Mouse (Mus musculus) liver, embryonic 13.5 days (tissue): ENCODE results near the gene Peg10. TPM values are rescaled to one million over a fixed set of nuclear protein-coding genes. Genes with fewer than 3 reads are reported as not detected.
"Not testable (repeated sequence)": the region's sequence is repeated elsewhere in the genome, so short reads cannot be mapped to it uniquely, and the experiment has no call there.

ENCODE experiments used
- ATAC-seq: fragments of 200-750 bp; cut with Nextera tagmentation; 2 replicates; pipeline ENCODE4 v1.8.0; 2017; ENCODE audit warnings: low read depth, mild to moderate bottlenecking, moderate number of reproducible peaks, moderate library complexity
- DNase-seq: peaks from one replicate; pipeline ENCODE4 v3.0.0; 2022
- H3K27ac ChIP-seq: fragments of 300-500 bp; sonication (generic); 2 replicates; pipeline ENCODE4 v1.5.1; 2015; ENCODE audit warnings: moderate library complexity, mild to moderate bottlenecking, inconsistent platforms
- H3K27me3 ChIP-seq: fragments of 300-500 bp; sonication (generic); 2 replicates; pipeline ENCODE4 v1.6.1; 2015; ENCODE audit warnings: mild to moderate bottlenecking, inconsistent platforms
- H3K36me3 ChIP-seq: fragments of 300-500 bp; sonication (generic); 2 replicates; pipeline ENCODE4 v1.6.1; 2015; ENCODE audit warnings: mild to moderate bottlenecking, inconsistent platforms
- H3K4me1 ChIP-seq: fragments of 300-500 bp; sonication (generic); replicated peaks from 2 replicates; pipeline ENCODE4 v1.6.1; 2015; ENCODE audit warnings: inconsistent platforms
- H3K4me2 ChIP-seq: fragments of 300-500 bp; sonication (generic); 2 replicates; pipeline ENCODE4 v1.6.1; 2015; ENCODE audit warnings: inconsistent platforms, mild to moderate bottlenecking, moderate library complexity
- H3K4me3 ChIP-seq: fragments of 300-500 bp; sonication (generic); replicated peaks from 2 replicates; pipeline ENCODE4 v1.5.1; 2015; ENCODE audit warnings: mild to moderate bottlenecking, inconsistent platforms
- H3K9ac ChIP-seq: fragments of 300-500 bp; sonication (generic); 2 replicates; pipeline ENCODE4 v1.6.1; 2015; ENCODE audit warnings: mild to moderate bottlenecking, inconsistent platforms
- H3K9me3 ChIP-seq: fragments of 300-500 bp; sonication (generic); replicated peaks from 2 replicates; pipeline ENCODE4 v1.6.1; 2016; ENCODE audit warnings: inconsistent platforms
- WGBS: fragments of 180-500 bp; shearing (Covaris S2); methylation state at CpG from one replicate; pipeline ENCODE4 v1.1.7; 2015; ENCODE audit not compliant: insufficient replicate concordance; 5-methylcytosine and 5-hydroxymethylcytosine counted together
- polyA plus RNA-seq: library from polyadenylated mRNA; unstranded; fragments of >200 nt; fragmentation: Nextera tagmentation; extraction: Ambion mirVana; gene quantifications from 2 replicates; pipeline ENCODE4 v1.2.1, GENCODE M21; 2015

The Peg10 gene
- polyA plus RNA-seq, 1 experiment from 2014 or later: 2.8 TPM

DNA sequence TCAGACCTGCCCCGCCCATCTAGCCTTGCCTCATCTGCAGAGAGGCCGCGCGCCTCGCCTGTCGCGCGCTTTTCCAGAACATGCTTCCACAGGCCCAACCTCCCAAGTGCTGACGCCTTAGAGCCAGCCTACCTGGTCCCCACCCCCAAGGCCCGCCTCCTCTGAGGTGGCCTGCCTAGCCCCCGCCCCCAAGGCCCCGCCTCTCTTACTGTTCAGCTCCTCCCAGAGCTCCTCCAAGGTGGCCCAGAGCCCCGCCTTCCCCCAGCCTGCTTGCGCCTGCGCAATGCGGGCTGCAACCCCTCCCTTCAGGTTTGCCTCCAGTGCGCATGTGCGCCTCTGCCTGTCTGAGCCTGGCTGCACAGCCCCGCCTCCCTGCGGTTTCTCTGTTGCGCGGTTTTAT is 2.0 kb downstream of the Peg10 start:
- Histone ChIP-seq H3K36me3 (no peaks in the 10 kb centered on the region), H3K27ac (no peak overlapping the region), H3K4me3 (0 out of 2 replicates have a peak overlapping the region, but pooled peaks have one; percentile 50), H3K9me3 (no peaks in the 10 kb centered on the region; the same call in 1 of the 2 replicates), H3K9ac (no peak overlapping the region), H3K4me1 (peaks cover 3% of the 10 kb centered on the region; the same call in 1 of the 2 replicates), H3K27me3 (peaks cover 27% of the 10 kb centered on the region), H3K4me2 (peak overlapping the region; percentile 60)
- ATAC-seq (peak; percentile 97), DNase-seq (peak; percentile 91)
- 60% methylated on average over 21 of the region's 22 CpGs for WGBS

DNA sequence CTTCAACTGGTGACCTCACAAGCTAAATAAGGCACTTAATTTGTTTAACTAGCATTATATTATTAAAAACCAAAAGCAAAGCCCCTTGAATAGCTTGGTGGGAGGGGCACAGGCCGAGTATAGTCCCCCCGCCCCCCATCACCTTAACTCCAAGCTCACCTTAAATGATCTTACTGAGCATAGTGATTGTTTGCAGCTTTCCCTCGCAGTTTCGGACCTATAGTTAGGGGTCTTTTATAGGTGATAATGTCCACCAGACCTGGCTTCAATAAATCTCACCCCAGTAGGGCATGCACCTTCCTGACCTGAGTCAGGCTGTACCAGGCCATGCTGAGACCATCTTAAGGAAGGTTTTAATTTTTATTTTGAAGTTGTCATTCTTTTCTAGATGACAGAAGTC is 4.2 kb downstream of the Peg10 start:
- ATAC-seq (no peak), DNase-seq (no peak)
- Histone ChIP-seq H3K9ac (no peak overlapping the region), H3K4me3 (no peak overlapping the region), H3K36me3 (peaks cover 10% of the 10 kb centered on the region; the same call in 1 of the 2 replicates), H3K27me3 (peaks cover 23% of the 10 kb centered on the region), H3K4me2 (no peak overlapping the region), H3K9me3 (no peaks in the 10 kb centered on the region; the same call in none of the 2 replicates), H3K27ac (no peak overlapping the region), H3K4me1 (peaks cover 3% of the 10 kb centered on the region; the same call in 1 of the 2 replicates)
- WGBS: 64% methylated on average over 4 of the region's 4 CpGs

DNA sequence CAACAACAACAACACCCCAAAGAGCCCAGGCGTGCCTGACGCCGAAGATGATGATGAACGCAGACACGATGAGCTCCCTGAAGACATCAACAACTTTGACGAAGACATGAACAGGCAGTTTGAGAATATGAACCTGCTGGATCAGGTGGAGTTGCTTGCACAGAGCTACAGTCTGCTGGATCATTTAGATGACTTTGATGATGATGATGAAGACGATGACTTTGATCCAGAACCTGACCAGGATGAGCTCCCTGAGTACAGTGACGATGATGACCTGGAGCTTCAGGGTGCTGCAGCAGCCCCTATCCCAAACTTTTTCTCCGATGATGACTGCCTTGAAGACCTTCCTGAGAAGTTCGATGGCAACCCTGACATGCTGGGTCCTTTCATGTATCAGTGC is 7.2 kb downstream of the Peg10 start:
- no peak for DNase-seq
- no peak overlapping the region for H3K9ac ChIP-seq
- H3K27me3 ChIP-seq: no peaks in the 10 kb centered on the region
- ATAC-seq: no peak
- H3K4me2 ChIP-seq: no peak overlapping the region
- no peaks in the 10 kb centered on the region for H3K4me1 ChIP-seq
- WGBS: 79% methylated on average over 10 of the region's 10 CpGs
- peaks cover 10% of the 10 kb centered on the region; the same call in 1 of the 2 replicates for H3K36me3 ChIP-seq
- no peak overlapping the region for H3K27ac ChIP-seq
- no peaks in the 10 kb centered on the region; the same call in 1 of the 2 replicates for H3K9me3 ChIP-seq
- no peak overlapping the region for H3K4me3 ChIP-seq

DNA sequence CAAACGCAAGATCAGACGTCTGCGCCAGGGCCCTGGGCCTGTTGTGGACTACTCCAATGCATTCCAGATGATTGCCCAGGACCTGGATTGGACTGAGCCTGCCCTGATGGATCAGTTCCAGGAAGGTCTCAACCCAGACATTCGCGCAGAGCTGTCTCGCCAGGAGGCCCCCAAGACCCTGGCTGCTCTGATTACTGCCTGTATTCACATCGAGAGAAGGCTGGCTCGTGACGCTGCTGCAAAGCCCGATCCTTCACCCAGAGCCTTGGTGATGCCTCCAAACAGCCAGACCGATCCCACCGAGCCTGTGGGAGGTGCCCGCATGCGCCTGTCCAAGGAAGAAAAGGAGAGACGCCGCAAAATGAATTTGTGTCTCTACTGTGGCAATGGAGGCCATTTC is 7.8 kb downstream of the Peg10 start:
- WGBS: 84% methylated on average over 16 of the region's 16 CpGs
- H3K27ac ChIP-seq: no peak overlapping the region
- DNase-seq: no peak

DNA sequence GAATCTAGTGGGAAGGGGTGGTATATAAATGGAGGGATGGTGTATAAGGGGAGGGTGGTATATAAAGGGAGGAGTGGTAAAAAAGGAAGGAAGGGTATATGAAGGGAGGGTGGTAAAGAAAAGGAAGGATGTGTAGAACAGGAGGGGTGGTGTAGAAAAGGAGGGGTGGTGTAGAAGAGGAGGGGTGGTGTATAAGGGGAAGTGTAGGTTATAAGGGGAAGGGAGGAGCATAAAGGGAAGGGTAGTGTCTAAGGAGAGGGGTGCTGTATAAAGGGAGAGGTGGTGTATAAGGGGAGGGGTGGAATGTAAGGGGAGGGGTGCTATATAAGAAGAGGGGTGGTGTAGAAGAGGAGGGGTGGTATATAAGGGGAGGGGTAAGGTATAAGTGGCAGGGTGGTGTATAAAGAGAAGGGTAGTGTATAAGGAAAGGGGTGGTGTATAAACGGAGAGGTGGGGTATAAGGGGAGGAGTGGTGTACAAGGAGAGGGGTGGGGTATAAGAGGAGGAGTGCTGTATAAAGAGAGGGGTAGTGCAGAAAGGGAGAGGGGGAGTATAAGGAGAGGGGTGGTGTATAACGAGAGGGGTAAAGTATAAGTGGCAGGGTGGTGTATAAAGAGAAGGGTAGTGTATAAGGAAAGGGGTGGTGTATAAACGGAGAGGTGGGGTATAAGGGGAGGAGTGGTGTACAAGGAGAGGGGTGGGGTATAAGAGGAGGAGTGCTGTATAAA is 14.5 kb downstream of the Peg10 start:
- H3K4me3 ChIP-seq, H3K27ac ChIP-seq, H3K36me3 ChIP-seq, H3K9me3 ChIP-seq, H3K4me1 ChIP-seq, DNase-seq, H3K4me2 ChIP-seq, H3K9ac ChIP-seq, H3K27me3 ChIP-seq: not testable (repeated sequence)
- peak; percentile 39; the same call in 1 of the 2 replicates for ATAC-seq
- WGBS: 26% methylated on average over 3 of the region's 3 CpGs

More for the DNA sequence above, 7.8 kb downstream of the Peg10 start:
- H3K9me3 ChIP-seq: no peaks in the 10 kb centered on the region; the same call in 1 of the 2 replicates
- H3K9ac ChIP-seq: no peak overlapping the region
- H3K36me3 ChIP-seq: peaks cover 10% of the 10 kb centered on the region; the same call in 1 of the 2 replicates
- no peaks in the 10 kb centered on the region for H3K4me1 ChIP-seq
- H3K4me3 ChIP-seq: no peak overlapping the region
- ATAC-seq: no peak
- no peak overlapping the region for H3K4me2 ChIP-seq
- H3K27me3 ChIP-seq: no peaks in the 10 kb centered on the region

DNA sequence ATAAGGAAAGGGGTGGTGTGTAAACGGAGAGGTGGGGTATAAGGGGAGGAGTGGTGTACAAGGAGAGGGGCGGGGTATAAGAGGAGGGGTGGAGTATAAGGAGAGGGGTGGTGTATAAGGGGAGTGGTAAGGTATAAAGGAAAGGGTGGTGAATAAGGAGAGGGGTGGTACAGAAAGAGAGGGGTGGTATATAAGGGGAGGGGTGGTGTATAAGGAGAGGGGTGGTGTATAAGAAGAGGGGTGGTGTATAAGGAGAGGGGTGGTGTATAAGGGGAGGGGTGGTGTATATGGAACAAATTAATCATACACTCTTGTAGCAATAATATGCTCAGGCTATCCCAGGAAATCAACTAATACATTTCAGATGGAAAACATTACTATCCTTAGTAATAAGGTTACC is 15.1 kb downstream of the Peg10 start:
- 27% methylated on average over 2 of the region's 2 CpGs for WGBS

DNA sequence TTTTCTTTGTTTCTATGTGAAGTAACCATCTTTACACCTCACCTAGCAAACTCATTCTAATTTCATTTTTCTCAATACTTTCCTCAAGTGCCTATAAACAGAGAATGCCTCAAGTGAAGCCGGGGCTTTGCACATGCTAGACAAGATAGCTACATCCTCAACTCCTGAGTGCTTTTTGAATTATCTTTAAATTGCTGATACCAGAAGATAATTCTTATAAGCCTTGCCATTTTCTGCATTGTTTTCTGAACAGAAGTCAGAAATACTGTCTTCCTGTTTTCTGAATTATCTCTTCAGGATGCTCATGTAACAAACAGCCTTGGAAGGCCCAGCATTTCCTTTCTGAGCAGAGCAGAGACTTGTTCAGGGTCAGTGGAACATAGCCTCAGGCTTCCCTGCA is 49.2 kb downstream of the Peg10 start:
- Histone ChIP-seq H3K27ac (no peak overlapping the region), H3K4me1 (no peaks in the 10 kb centered on the region), H3K4me2 (no peak overlapping the region), H3K9ac (no peak overlapping the region), H3K36me3 (no peaks in the 10 kb centered on the region), H3K27me3 (no peaks in the 10 kb centered on the region), H3K4me3 (no peak overlapping the region), H3K9me3 (no peaks in the 10 kb centered on the region)
- ATAC-seq (no peak), DNase-seq (no peak)
- 56% methylated on average over 1 of the region's 1 CpGs for WGBS

More for the DNA sequence above, 15.1 kb downstream of the Peg10 start:
- Histone ChIP-seq H3K4me1 (no peaks in the 10 kb centered on the region), H3K36me3 (no peaks in the 10 kb centered on the region), H3K9me3 (no peaks in the 10 kb centered on the region), H3K27ac (no peak overlapping the region), H3K4me2 (no peak overlapping the region), H3K4me3 (no peak overlapping the region), H3K9ac (no peak overlapping the region), H3K27me3 (no peaks in the 10 kb centered on the region)
- ATAC-seq (peak; percentile 93), DNase-seq (no peak)

DNA sequence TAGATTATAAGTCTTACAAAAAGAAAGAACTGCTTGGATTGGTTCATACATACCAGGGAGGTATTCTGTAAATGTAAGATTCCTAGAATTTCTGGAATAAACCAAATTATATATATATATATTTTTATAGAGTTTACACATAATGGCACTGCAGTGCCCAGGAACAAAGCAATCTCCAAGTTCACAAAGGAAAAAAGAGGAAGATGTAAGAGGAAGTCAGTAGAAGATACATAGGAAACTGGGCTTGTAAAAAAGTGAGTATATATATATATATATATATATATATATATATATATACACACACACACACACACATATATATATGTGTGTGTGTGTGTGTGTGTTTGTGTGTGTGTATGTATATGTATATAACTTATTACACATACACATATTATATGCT is 50.2 kb downstream of the Peg10 start:
- not testable (repeated sequence) for H3K27ac ChIP-seq, H3K9ac ChIP-seq, H3K27me3 ChIP-seq, DNase-seq, H3K9me3 ChIP-seq, ATAC-seq, H3K4me1 ChIP-seq, H3K36me3 ChIP-seq, H3K4me2 ChIP-seq, H3K4me3 ChIP-seq

DNA sequence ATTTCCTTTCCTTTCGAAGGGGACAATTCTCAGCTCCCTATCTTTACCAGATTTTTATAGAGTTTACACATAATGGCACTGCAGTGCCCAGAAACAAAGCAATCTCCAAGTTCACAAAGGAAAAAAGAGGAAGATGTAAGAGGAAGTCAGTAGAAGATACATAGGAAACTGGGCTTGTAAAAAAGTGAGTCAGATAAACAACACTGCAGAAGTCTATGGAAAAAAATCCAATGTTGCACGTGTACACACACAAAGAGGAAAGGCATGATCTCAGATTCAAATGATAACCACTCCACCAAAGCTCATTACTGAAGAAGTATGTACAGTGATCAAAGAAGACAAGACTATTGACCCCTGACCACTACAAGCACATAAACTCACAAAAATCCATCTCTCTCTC is 51.3 kb downstream of the Peg10 start:
- no peaks in the 10 kb centered on the region for H3K4me1 ChIP-seq
- 6% methylated on average over 2 of the region's 2 CpGs for WGBS
- ATAC-seq (no peak), DNase-seq (no peak)
- H3K27me3 ChIP-seq: no peaks in the 10 kb centered on the region
- no peak overlapping the region for H3K4me2 ChIP-seq
- H3K36me3 ChIP-seq: no peaks in the 10 kb centered on the region
- H3K4me3 ChIP-seq: no peak overlapping the region
- no peaks in the 10 kb centered on the region for H3K9me3 ChIP-seq
- no peak overlapping the region for H3K9ac ChIP-seq
- H3K27ac ChIP-seq: no peak overlapping the region

DNA sequence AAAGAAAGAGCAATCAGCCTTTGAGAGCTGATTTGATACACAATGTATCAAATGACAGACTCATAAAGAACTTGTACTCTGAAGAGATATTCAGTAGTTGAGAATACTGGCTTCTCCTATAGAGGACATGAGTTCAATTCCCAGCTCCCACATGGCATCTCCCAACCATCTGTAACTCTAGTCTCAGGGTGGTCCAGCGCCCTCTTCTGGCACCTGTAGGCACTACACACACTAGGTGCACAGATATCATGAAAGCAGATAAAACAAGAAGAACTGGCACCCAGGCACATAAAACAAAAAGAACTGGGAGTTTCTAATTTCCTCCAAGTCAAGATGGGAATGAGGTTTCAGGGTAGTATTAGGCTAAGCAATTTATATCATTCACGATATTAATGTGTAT is 52.3 kb downstream of the Peg10 start:
- H3K27ac ChIP-seq: no peak overlapping the region
- no peaks in the 10 kb centered on the region for H3K36me3 ChIP-seq
- DNase-seq (no peak), ATAC-seq (no peak)
- H3K4me2 ChIP-seq: no peak overlapping the region
- 48% methylated on average over 2 of the region's 2 CpGs for WGBS
- no peaks in the 10 kb centered on the region for H3K4me1 ChIP-seq
- no peak overlapping the region for H3K9ac ChIP-seq
- no peak overlapping the region for H3K4me3 ChIP-seq
- H3K27me3 ChIP-seq: no peaks in the 10 kb centered on the region
- H3K9me3 ChIP-seq: no peaks in the 10 kb centered on the region

DNA sequence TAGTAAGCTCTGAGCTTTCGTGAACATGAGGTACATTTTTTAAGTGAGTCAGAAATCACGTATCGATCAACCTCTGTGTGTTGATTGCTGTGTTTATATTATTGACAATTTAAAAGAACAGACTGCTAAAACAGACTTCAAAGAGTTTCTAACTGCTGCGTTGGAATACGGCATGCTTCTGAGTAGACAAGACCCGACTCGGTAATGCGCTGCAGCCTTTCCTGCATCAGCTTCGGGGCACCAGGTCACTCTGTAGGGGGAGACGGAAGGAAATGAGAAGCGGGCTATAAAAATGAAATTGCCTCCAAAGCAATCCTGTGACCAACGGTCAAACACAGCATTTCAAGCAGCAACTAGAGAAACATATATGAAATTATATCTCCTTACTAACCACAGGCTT is 59.9 kb downstream of the Peg10 start:
- H3K9ac ChIP-seq: no peak overlapping the region
- ATAC-seq: no peak
- DNase-seq: no peak

More for the DNA sequence above, 59.9 kb downstream of the Peg10 start:
- no peak overlapping the region for H3K4me2 ChIP-seq
- no peaks in the 10 kb centered on the region for H3K36me3 ChIP-seq
- no peak overlapping the region for H3K27ac ChIP-seq
- H3K4me3 ChIP-seq: no peak overlapping the region
- no peaks in the 10 kb centered on the region for H3K27me3 ChIP-seq
- no peaks in the 10 kb centered on the region for H3K4me1 ChIP-seq
- no peaks in the 10 kb centered on the region for H3K9me3 ChIP-seq
- 70% methylated on average over 12 of the region's 12 CpGs for WGBS
